Mouse (Mus musculus) heart, embryonic 11.5 days (tissue): ENCODE results near the gene Fkbp9. TPM values are rescaled to one million over a fixed set of nuclear protein-coding genes. Genes with fewer than 3 reads are reported as not detected.

ENCODE experiments used
- ATAC-seq: fragments of 200-750 bp; cut with Nextera tagmentation; replicated peaks from 2 replicates; pipeline ENCODE4 v1.8.0; 2017; ENCODE audit warnings: moderate library complexity; ENCODE audit not compliant: insufficient number of reproducible peaks, low FRiP score, low TSS enrichment
- H3K27ac ChIP-seq: fragments of 300-500 bp; sonication (generic); 2 replicates; pipeline ENCODE4 v1.5.1; 2014; ENCODE audit warnings: mild to moderate bottlenecking, low read depth, low read length
- H3K27me3 ChIP-seq: fragments of 300-500 bp; sonication (generic); 2 replicates; pipeline ENCODE4 v1.6.1; 2014; ENCODE audit warnings: mild to moderate bottlenecking, low read length, mixed read lengths; ENCODE audit not compliant: control insufficient read depth, insufficient read depth
- H3K36me3 ChIP-seq: fragments of 300-500 bp; sonication (generic); 2 replicates; pipeline ENCODE4 v1.6.1; 2014; ENCODE audit warnings: mild to moderate bottlenecking, low read length, moderate library complexity, mixed read lengths; ENCODE audit not compliant: control insufficient read depth, insufficient read depth
- H3K4me1 ChIP-seq: fragments of 300-500 bp; sonication (generic); 2 replicates; pipeline ENCODE4 v1.6.1; 2014; ENCODE audit warnings: low read length; ENCODE audit not compliant: control insufficient read depth, insufficient read depth
- H3K4me2 ChIP-seq: fragments of 300-500 bp; sonication (generic); 2 replicates; pipeline ENCODE4 v1.6.1; 2014; ENCODE audit warnings: mild to moderate bottlenecking, moderate library complexity
- H3K4me3 ChIP-seq: fragments of 300-500 bp; sonication (generic); 2 replicates; pipeline ENCODE4 v1.5.1; 2014; ENCODE audit warnings: low read depth, low read length
- H3K9ac ChIP-seq: fragments of 300-500 bp; sonication (generic); 2 replicates; pipeline ENCODE4 v1.6.1; 2014; ENCODE audit warnings: mild to moderate bottlenecking, low read depth, low read length, moderate library complexity
- H3K9me3 ChIP-seq: fragments of 300-500 bp; sonication (generic); replicated peaks from 2 replicates; pipeline ENCODE4 v1.6.1; 2016; ENCODE audit warnings: low read length; ENCODE audit not compliant: control insufficient read depth
- WGBS: fragments of 180-500 bp; shearing (Covaris S2); extraction: QIAGEN DNeasy Blood & Tissue Kit; methylation state at CpG from one replicate; pipeline ENCODE4 v1.1.7; 2014; ENCODE audit not compliant: insufficient replicate concordance; 5-methylcytosine and 5-hydroxymethylcytosine counted together
- polyA plus RNA-seq: library from polyadenylated mRNA; unstranded; fragments of >200 nt; fragmentation: Nextera tagmentation; extraction: Ambion mirVana; gene quantifications from 2 replicates; pipeline ENCODE4 v1.2.1, GENCODE M21; 2014

Fkbp9 gene
- polyA plus RNA-seq, 1 experiment from 2014 or later = 114 TPM

GRCm38 (mm10) chr6:56877985-56878384 is 46.1 kb downstream of the Fkbp9 start:
- no peak overlapping the region for H3K4me2 ChIP-seq
- no peak overlapping the region for H3K27ac ChIP-seq
- no peaks in the 10 kb centered on the region for H3K9me3 ChIP-seq
- H3K4me3 ChIP-seq = no peak overlapping the region
- no peak overlapping the region for H3K9ac ChIP-seq
- peaks cover 19% of the 10 kb centered on the region for H3K4me1 ChIP-seq
- H3K27me3 ChIP-seq = no peaks in the 10 kb centered on the region
- 87% methylated on average over 8 of the region's 8 CpGs for WGBS
- H3K36me3 ChIP-seq = peaks cover 2% of the 10 kb centered on the region; the same call in 1 of the 2 replicates
- ATAC-seq = no peak

- peak overlapping the region; percentile 54 for H3K27ac ChIP-seq
- H3K9me3 ChIP-seq = no peaks in the 10 kb centered on the region
- peaks cover 5% of the 10 kb centered on the region for H3K36me3 ChIP-seq
- H3K4me2 ChIP-seq = no peak overlapping the region
- WGBS = 33% methylated on average over 1 of the region's 1 CpGs
- no peak overlapping the region for H3K9ac ChIP-seq
- no peak overlapping the region for H3K4me3 ChIP-seq
- no peaks in the 10 kb centered on the region for H3K27me3 ChIP-seq
- ATAC-seq = peak; percentile 40; the same call in 1 of the 2 replicates
- H3K4me1 ChIP-seq = peaks cover 19% of the 10 kb centered on the region
Measured at GRCm38 (mm10) chr6:56879352-56879955, 47.6 kb downstream of the Fkbp9 start.

DNA sequence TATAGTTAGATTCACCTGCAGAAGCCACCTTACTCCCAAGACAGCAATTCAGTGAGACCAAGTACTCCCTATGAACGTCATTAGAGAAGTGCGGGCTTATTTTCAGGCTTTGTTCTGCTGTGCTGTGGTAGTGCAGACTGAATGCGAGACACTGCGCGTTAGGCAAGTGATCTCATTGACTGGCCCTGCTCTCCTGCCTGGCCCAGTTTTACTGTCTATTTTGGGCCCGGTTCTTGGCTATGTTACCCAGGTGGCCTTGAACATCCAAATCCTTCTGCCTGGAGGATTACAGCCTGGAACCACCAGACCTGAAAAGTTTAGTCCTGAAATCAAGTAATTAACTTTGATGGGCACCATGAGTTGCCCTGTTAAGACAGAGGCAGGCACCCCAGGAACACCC is 56.7 kb downstream of the Fkbp9 start:
- ATAC-seq = no peak
- H3K9ac ChIP-seq = no peak overlapping the region
- H3K27ac ChIP-seq = no peak overlapping the region
- H3K4me1 ChIP-seq = no peaks in the 10 kb centered on the region
- H3K4me3 ChIP-seq = no peak overlapping the region
- WGBS = 93% methylated on average over 6 of the region's 6 CpGs
- no peaks in the 10 kb centered on the region for H3K27me3 ChIP-seq
- no peaks in the 10 kb centered on the region for H3K9me3 ChIP-seq
- H3K36me3 ChIP-seq = peaks cover 17% of the 10 kb centered on the region
- H3K4me2 ChIP-seq = no peak overlapping the region

DNA sequence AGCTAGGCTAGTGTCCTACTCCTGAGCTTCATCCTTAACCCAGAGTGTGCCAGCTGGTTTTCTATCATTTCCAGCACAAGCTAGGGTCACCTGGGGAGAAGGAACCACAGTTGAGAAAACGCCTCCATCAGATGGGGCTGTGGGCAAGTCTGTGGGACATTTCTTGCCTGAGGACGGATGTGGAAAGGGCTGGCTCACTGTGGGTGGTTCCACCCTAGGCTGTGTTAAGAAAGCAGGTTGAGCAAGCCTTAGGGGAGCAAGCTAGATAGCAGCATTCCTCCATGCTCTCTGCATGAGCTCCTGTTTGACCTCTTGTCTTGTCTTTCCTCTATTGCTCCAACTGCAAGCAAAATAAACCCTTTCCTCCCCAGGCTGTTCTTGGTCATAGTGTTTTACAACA is 58.9 kb downstream of the Fkbp9 start:
- Histone ChIP-seq H3K4me3 (no peak overlapping the region), H3K27ac (no peak overlapping the region), H3K36me3 (peaks cover 17% of the 10 kb centered on the region), H3K4me1 (no peaks in the 10 kb centered on the region), H3K9ac (no peak overlapping the region), H3K27me3 (no peaks in the 10 kb centered on the region), H3K9me3 (no peaks in the 10 kb centered on the region), H3K4me2 (no peak overlapping the region)
- ATAC-seq = no peak
- WGBS = 82% methylated on average over 2 of the region's 2 CpGs

- 54% methylated on average over 3 of the region's 3 CpGs for WGBS
- no peaks in the 10 kb centered on the region for H3K27me3 ChIP-seq
- H3K27ac ChIP-seq = peak overlapping the region; percentile 64
- H3K9ac ChIP-seq = 0 out of 2 replicates have a peak overlapping the region, but pooled peaks have one; percentile 28
- no peaks in the 10 kb centered on the region for H3K9me3 ChIP-seq
- H3K4me3 ChIP-seq = no peak overlapping the region
- peak overlapping the region; percentile 31; the same call in 1 of the 2 replicates for H3K4me2 ChIP-seq
- H3K36me3 ChIP-seq = no peaks in the 10 kb centered on the region
- no peak for ATAC-seq
- H3K4me1 ChIP-seq = peaks cover 24% of the 10 kb centered on the region
Measured at GRCm38 (mm10) chr6:56899601-56900000, 67.7 kb downstream of the Fkbp9 start.

- peak overlapping the region; percentile 40 for H3K4me3 ChIP-seq
- ATAC-seq = no peak
- no peak overlapping the region for H3K27ac ChIP-seq
- WGBS = 73% methylated on average over 3 of the region's 3 CpGs
- H3K36me3 ChIP-seq = no peaks in the 10 kb centered on the region
- peak overlapping the region; percentile 66 for H3K4me2 ChIP-seq
- H3K4me1 ChIP-seq = peaks cover 28% of the 10 kb centered on the region
- H3K9me3 ChIP-seq = no peaks in the 10 kb centered on the region
- no peak overlapping the region for H3K9ac ChIP-seq
- H3K27me3 ChIP-seq = no peaks in the 10 kb centered on the region
Measured at GRCm38 (mm10) chr6:56901336-56901735, 69.5 kb downstream of the Fkbp9 start.

- Histone ChIP-seq H3K4me2 (peak overlapping the region; percentile 66), H3K9ac (0 out of 2 replicates have a peak overlapping the region, but pooled peaks have one; percentile 1), H3K36me3 (no peaks in the 10 kb centered on the region), H3K9me3 (no peaks in the 10 kb centered on the region), H3K4me3 (peak overlapping the region; percentile 40), H3K27me3 (no peaks in the 10 kb centered on the region), H3K27ac (peak overlapping the region; percentile 73), H3K4me1 (peaks cover 28% of the 10 kb centered on the region)
- WGBS = 18% methylated on average over 12 of the region's 12 CpGs
- peak; percentile 63 for ATAC-seq
Measured at GRCm38 (mm10) chr6:56901824-56902386, 70.0 kb downstream of the Fkbp9 start.

DNA sequence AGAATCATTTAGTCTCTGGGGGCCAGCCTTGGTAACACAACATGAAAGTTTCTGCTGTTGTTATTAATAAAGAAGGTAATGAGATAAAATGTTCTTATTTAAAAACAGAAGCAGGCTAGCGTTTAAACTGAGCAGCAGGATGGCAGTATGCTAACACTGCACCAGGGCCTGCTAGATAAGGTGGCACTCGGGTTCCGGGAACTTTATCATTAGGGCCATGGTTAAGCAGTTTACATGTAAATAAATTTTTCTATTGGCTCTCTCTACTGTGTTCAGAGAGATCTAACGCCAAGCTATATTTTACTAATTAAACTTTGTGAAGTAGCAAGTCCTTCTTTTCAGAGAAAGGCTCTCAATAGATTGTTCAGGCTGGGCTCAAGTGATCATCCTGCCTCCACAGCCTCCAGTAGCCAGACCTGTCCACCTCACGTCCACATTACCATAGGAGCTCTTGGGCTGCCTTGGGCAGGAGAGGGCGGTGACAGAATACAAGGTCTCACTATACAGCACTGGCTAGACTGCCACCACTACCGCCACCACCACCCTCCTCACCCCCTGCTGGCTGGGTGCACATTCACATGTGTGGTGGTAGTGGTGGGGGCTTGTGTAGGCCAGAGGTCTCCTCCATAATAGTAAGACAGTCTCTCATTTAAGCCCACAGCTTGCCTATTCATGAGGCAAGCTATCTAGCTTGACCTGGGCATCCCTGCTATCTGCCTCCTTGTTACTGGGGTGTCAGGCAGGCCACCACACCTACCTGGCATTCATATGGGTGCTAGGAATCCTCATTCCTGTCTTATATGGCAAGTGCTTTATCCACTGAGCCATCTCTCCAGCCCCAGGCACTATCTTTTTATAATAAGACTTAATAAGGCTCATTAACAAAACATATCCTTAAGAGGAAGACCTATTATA is 71.0 kb downstream of the Fkbp9 start:
- H3K9me3 ChIP-seq = no peaks in the 10 kb centered on the region
- no peaks in the 10 kb centered on the region for H3K36me3 ChIP-seq
- no peaks in the 10 kb centered on the region for H3K27me3 ChIP-seq
- ATAC-seq = peak; percentile 77
- WGBS = 53% methylated on average over 7 of the region's 7 CpGs
- H3K27ac ChIP-seq = peak overlapping the region; percentile 73
- no peak overlapping the region for H3K9ac ChIP-seq
- no peak overlapping the region for H3K4me3 ChIP-seq
- H3K4me1 ChIP-seq = peaks cover 28% of the 10 kb centered on the region
- H3K4me2 ChIP-seq = peak overlapping the region; percentile 66
